Mouse (Mus musculus) heart, postnatal 25 days (tissue): ENCODE measurements around the gene Nfyc. TPM values are rescaled to one million over a fixed set of nuclear protein-coding genes. Genes with fewer than 3 reads are reported as not detected.

Experiments
- DNase-seq: peaks from one replicate; pipeline ENCODE4 v3.0.0; 2022; ENCODE audit warnings: low spot score
- intact Hi-C: fragments of 180-260 bp; cut with DNase I; formaldehyde crosslinking; loops from one replicate; pipeline ENCODE4 v1.15.1; 2025
- total RNA-seq, 2 experiments: library from RNA; stranded (reverse); gene quantifications; 2 replicates each; pipeline ENCODE4 v1.2.3; 2021

Gene Nfyc
- total RNA-seq, 2 experiments from 2014 or later, result 58.6 to 62.3 TPM

- intact Hi-C loops, result no loop called here
- no peak for DNase-seq
Measured at GRCm38 (mm10) chr4:120792918-120793317, 38.5 kb downstream of the Nfyc start.

- no peak for DNase-seq
- intact Hi-C loops, result no loop called here
Measured at GRCm38 (mm10) chr4:120790027-120790426, 41.3 kb downstream of the Nfyc start.

GRCm38 (mm10) chr4:120755801-120756200, 75.6 kb downstream of the Nfyc start:
- intact Hi-C loops, result loop anchor here (2.0 kb wide), 1 partner anchor 167 kb away; the partner anchor contains the start of gene Gm8439
- no peak for DNase-seq

GRCm38 (mm10) chr4:120755299-120755698, 76.1 kb downstream of the Nfyc start:
- intact Hi-C loops, result loop anchor here (2.0 kb wide), 1 partner anchor 166 kb away; the partner anchor contains the start of gene Gm8439
- peak; percentile 37 for DNase-seq

- DNase-seq, result no peak
- intact Hi-C loops, result loop anchor here (5.0 kb wide), 1 partner anchor 47 kb away; no protein-coding TSS in a partner anchor
Measured at GRCm38 (mm10) chr4:120749601-120750000, 81.8 kb downstream of the Nfyc start.

GRCm38 (mm10) chr4:120747941-120748866, 83.2 kb downstream of the Nfyc start, which contains the start of gene Kcnq4:
Gene Kcnq4 (minus strand): TSS chr4:120748612.
- DNase-seq, result no peak
- intact Hi-C loops, result loop anchor here (5.0 kb wide), 1 partner anchor 46 kb away; no protein-coding TSS in a partner anchor

- intact Hi-C loops, result loop anchor here (5.0 kb wide), 1 partner anchor 45 kb away; no protein-coding TSS in a partner anchor
- DNase-seq, result no peak
Measured at GRCm38 (mm10) chr4:120747243-120747792, 84.1 kb downstream of the Nfyc start.

- intact Hi-C loops, result loop anchor here (5.0 kb wide), 1 partner anchor 44 kb away; no protein-coding TSS in a partner anchor
- no peak for DNase-seq
Measured at GRCm38 (mm10) chr4:120746552-120747150, 84.7 kb downstream of the Nfyc start.

- DNase-seq, result no peak
- intact Hi-C loops, result loop anchor here (5.0 kb wide), 1 partner anchor 44 kb away; no protein-coding TSS in a partner anchor
Measured at GRCm38 (mm10) chr4:120745731-120746551, 85.4 kb downstream of the Nfyc start.

GRCm38 (mm10) chr4:120743636-120744035, 87.7 kb downstream of the Nfyc start:
- intact Hi-C loops, result no loop called here
- DNase-seq, result no peak

GRCm38 (mm10) chr4:120741303-120741702, 90.1 kb downstream of the Nfyc start:
- intact Hi-C loops, result no loop called here
- DNase-seq, result no peak

- intact Hi-C loops, result no loop called here
Measured at GRCm38 (mm10) chr4:120734012-120734622, 97.3 kb downstream of the Nfyc start.

GRCm38 (mm10) chr4:120732737-120733136, 98.6 kb downstream of the Nfyc start:
- DNase-seq, result no peak
- intact Hi-C loops, result no loop called here

More at GRCm38 (mm10) chr4:120734012-120734622, 97.3 kb downstream of the Nfyc start:
- no peak for DNase-seq

GRCm38 (mm10) chr4:120731030-120731644, 100.2 kb downstream of the Nfyc start:
- intact Hi-C loops, result no loop called here
- peak; percentile 40 for DNase-seq

GRCm38 (mm10) chr4:120730574-120730973, 100.8 kb downstream of the Nfyc start:
- intact Hi-C loops, result no loop called here

GRCm38 (mm10) chr4:120730146-120730545, 101.2 kb downstream of the Nfyc start:
- intact Hi-C loops, result no loop called here
- DNase-seq, result no peak

More at GRCm38 (mm10) chr4:120730574-120730973, 100.8 kb downstream of the Nfyc start:
- DNase-seq, result no peak

GRCm38 (mm10) chr4:120729441-120729840, 101.9 kb downstream of the Nfyc start:
- intact Hi-C loops, result no loop called here

GRCm38 (mm10) chr4:120727842-120728241, 103.5 kb downstream of the Nfyc start:
- intact Hi-C loops, result no loop called here
- DNase-seq, result no peak

More at GRCm38 (mm10) chr4:120729441-120729840, 101.9 kb downstream of the Nfyc start:
- no peak for DNase-seq
